In the genomic region with DNA sequence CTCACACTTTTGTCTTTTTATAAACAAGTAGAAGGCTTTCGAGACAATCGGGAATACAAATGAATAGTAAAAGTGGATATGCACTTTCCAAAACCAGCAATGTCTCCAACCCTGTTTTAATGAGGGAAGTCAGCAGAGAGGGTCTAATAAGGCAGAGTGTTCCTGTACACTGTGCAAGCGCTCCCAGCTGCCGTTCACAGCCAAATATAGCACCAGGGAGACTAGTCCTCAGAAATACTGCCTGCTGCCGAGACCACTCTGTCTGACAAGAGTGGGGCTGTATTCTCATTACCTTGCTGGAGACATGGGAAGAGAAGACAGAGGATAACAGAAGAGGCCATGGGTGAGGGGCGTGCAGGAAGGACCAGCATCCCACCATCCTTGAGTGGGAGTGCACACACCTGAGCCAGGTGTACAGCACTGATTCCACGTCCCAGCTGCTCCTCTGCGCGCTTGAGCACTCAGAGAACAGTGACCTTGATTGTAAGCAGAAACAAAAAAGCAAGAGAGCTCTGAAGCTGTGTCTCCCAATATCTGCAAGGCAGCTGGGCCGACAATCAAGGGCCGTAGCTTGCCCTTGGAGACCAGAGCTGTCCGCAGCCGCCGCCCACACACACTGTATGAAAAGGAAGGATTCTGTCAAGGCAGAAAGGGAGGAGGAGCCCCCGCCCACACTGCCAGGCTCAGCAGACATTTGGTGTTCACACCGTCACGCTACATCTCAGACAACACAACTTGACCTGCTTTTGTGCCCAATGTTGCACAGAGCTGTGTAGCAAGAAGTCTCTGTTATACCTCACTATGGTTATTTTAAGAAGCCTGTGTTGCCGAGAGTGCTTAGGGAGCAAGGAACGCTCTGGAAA, we compare ENCODE assay signal across 8 mouse cellular contexts.
DNase-seq lines count a peak whose midpoint lies in the region; ATAC-seq lines count a peak whose summit lies in the region.
"Had no signal": no experiment of that assay in that cellular context is flagged by ENCODE, and none has a peak within 500 bp of the region (broad histone marks: within the 10 kb centered on the region; RNA-seq: fewer than 3 reads in every experiment).

No protein-coding gene starts in this region.

- WGBS in heart, embryonic 16.5 days: 50% methylated on average over 19 of the region's 19 CpGs

- H3K4me3 ChIP-seq in megakaryocyte, embryonic 14.5 days (replicated peaks): peak overlapping the region; percentile 69
- no peak overlapping the region for H3K4me3 ChIP-seq in heart, embryonic 16.5 days (ENCODE audit: low read length)

- H3K9me3 ChIP-seq in megakaryocyte, embryonic 14.5 days: peaks cover 28% of the 10 kb centered on the region
- H3K9me3 ChIP-seq in heart, embryonic 16.5 days (replicated peaks; ENCODE audit: control insufficient read depth, low read length): no peaks in the 10 kb centered on the region

- peak overlapping the region; percentile 23; the same call in 1 of the 2 replicates for H3K4me2 ChIP-seq in heart, embryonic 16.5 days (ENCODE audit: low read depth, low read length)

- H3K27ac ChIP-seq in heart, embryonic 16.5 days (ENCODE audit: low read length): no peak overlapping the region
- H3K27ac ChIP-seq: liver, embryonic 14.5 days had no signal

- H3K36me3 ChIP-seq in megakaryocyte, embryonic 14.5 days (replicated peaks; ENCODE audit: low read length): no peaks in the 10 kb centered on the region
- H3K36me3 ChIP-seq in heart, embryonic 16.5 days (ENCODE audit: control insufficient read depth, insufficient read depth): no peaks in the 10 kb centered on the region

- no peaks in the 10 kb centered on the region for H3K4me1 ChIP-seq in megakaryocyte, embryonic 14.5 days
- H3K4me1 ChIP-seq in heart, embryonic 16.5 days (ENCODE audit: control insufficient read depth, insufficient read depth, low read length): no peaks in the 10 kb centered on the region

- H3K9ac ChIP-seq in heart, embryonic 16.5 days (ENCODE audit: low read length): no peak overlapping the region
- H3K9ac ChIP-seq: liver, embryonic 14.5 days had no signal

- peak; percentile 64 to 76 for DNase-seq in left cerebral cortex, adult 9 months (ENCODE audit: low spot score in 2 of 2)
- peak; percentile 66 for DNase-seq in telencephalon, adult 2 months (ENCODE audit: low read depth, low spot score)
- no peak for DNase-seq in spleen, adult 12 weeks (ENCODE audit: low spot score)

- no peak for ATAC-seq in megakaryocyte, adult 5-6 weeks (ENCODE audit: poor library complexity, severe bottlenecking)
- ATAC-seq in heart, embryonic 16.5 days (replicated peaks; ENCODE audit: extremely low read depth, insufficient read depth, low FRiP score): no peak
- no peak for ATAC-seq in inflammation-experienced regulatory T-cells, adult 6 months

- H3K27me3 ChIP-seq in megakaryocyte, embryonic 14.5 days (replicated peaks): no peaks in the 10 kb centered on the region
- H3K27me3 ChIP-seq in heart, embryonic 16.5 days (ENCODE audit: control insufficient read depth, insufficient read depth, low read length): no peaks in the 10 kb centered on the region
